Mouse (Mus musculus) heart, postnatal 0 days (tissue): ENCODE data around the gene Slf2. TPM values are rescaled to one million over a fixed set of nuclear protein-coding genes. Genes with fewer than 3 reads are reported as not detected.

Source experiments
- ATAC-seq: fragments of 200-750 bp; cut with Nextera tagmentation; 2 replicates; pipeline ENCODE4 v1.8.0; 2017; ENCODE audit warnings: low read depth, moderate number of reproducible peaks, moderate library complexity; ENCODE audit not compliant: insufficient read depth
- DNase-seq: peaks from one replicate; pipeline ENCODE4 v3.0.0-alpha.2; 2016; ENCODE audit warnings: low spot score
- H3K27ac ChIP-seq: fragments of 300-500 bp; sonication (generic); 2 replicates; pipeline ENCODE4 v1.5.1; 2014; ENCODE audit warnings: low read depth, mild to moderate bottlenecking
- H3K27me3 ChIP-seq: fragments of 300-500 bp; sonication (generic); 2 replicates; pipeline ENCODE4 v1.6.1; 2014; ENCODE audit warnings: low read length, mixed read lengths; ENCODE audit not compliant: control insufficient read depth, insufficient read depth
- H3K36me3 ChIP-seq: fragments of 300-500 bp; sonication (generic); replicated peaks from 2 replicates; pipeline ENCODE4 v1.6.1; 2014; ENCODE audit warnings: low read length, mixed read lengths; ENCODE audit not compliant: control insufficient read depth, insufficient read depth
- H3K4me1 ChIP-seq: fragments of 300-500 bp; sonication (generic); 2 replicates; pipeline ENCODE4 v1.6.1; 2014; ENCODE audit warnings: antibody characterized with exemption; ENCODE audit not compliant: control insufficient read depth, insufficient read depth
- H3K4me2 ChIP-seq: fragments of 300-500 bp; sonication (generic); 2 replicates; pipeline ENCODE4 v1.6.1; 2014; ENCODE audit warnings: low read depth, mild to moderate bottlenecking, low read length, moderate library complexity
- H3K4me3 ChIP-seq: fragments of 300-500 bp; sonication (generic); 2 replicates; pipeline ENCODE4 v1.5.1; 2014; ENCODE audit warnings: low read depth, low read length
- H3K9ac ChIP-seq: fragments of 300-500 bp; sonication (generic); replicated peaks from 2 replicates; pipeline ENCODE4 v1.6.1; 2014; ENCODE audit warnings: low read depth, low read length, mixed read lengths
- H3K9me3 ChIP-seq: fragments of 300-500 bp; sonication (generic); replicated peaks from 2 replicates; pipeline ENCODE4 v1.6.1; 2016; ENCODE audit warnings: low read length; ENCODE audit not compliant: control insufficient read depth
- CTCF ChIP-seq: IDR thresholded peaks from 2 replicates; pipeline ENCODE4 v1.5.1; 2016; ENCODE audit warnings: antibody characterized with exemption, control low read depth, low read depth
- EP300 ChIP-seq: IDR thresholded peaks from 2 replicates; pipeline ENCODE4 v1.6.1; 2016; ENCODE audit warnings: antibody characterized with exemption, low read depth
- WGBS: fragments of 180-500 bp; shearing (Covaris S2); extraction: QIAGEN DNeasy Blood & Tissue Kit; methylation state at CpG from one replicate; pipeline ENCODE4 v1.1.7; 2014; 5-methylcytosine and 5-hydroxymethylcytosine counted together
- polyA plus RNA-seq: library from polyadenylated mRNA; unstranded; fragments of >200 nt; fragmentation: Nextera tagmentation; extraction: Ambion mirVana; gene quantifications from 2 replicates; pipeline ENCODE4 v1.2.1, GENCODE M21; 2015
- total RNA-seq: library from RNA; depleted of rRNA; stranded (reverse); fragments of >200 nt; gene quantifications from 2 replicates; pipeline ENCODE4 v1.2.3, GENCODE M21; 2014; ENCODE audit warnings: low replicate concordance

The Slf2 gene
- total and polyA plus RNA-seq, 2 experiments from 2014 or later, result 20.5 to 30.6 TPM

DNA sequence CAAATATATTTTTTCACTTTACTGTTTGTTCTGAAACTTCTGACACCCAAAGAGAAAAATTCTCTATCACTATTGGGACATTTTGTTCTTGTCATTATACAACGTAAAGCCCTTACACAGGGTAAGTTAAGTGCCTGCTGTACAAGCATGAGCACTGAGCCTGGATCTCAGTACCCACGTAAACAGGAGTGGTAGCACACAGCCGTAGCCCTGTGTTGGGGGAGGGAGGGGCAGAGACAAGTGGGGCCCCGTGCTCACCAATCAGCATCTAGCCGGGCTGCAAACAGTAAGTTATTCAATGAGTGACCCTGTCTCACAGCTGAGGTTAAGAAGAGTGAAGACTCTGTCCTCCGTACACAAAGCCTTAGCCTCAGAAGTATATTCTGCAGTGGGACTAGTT, 45.7 kb downstream of the Slf2 start:
- no peaks in the 10 kb centered on the region for H3K9me3 ChIP-seq
- 81% methylated on average over 6 of the region's 6 CpGs for WGBS
- ATAC-seq (no peak), DNase-seq (no peak)
- TF ChIP-seq EP300 (no peak), CTCF (no peak)
- H3K4me2 ChIP-seq, result no peak overlapping the region
- no peak overlapping the region for H3K9ac ChIP-seq
- no peak overlapping the region for H3K4me3 ChIP-seq
- H3K27me3 ChIP-seq, result no peaks in the 10 kb centered on the region
- H3K27ac ChIP-seq, result no peak overlapping the region
- peaks cover 98% of the 10 kb centered on the region for H3K36me3 ChIP-seq
- H3K4me1 ChIP-seq, result no peaks in the 10 kb centered on the region

- no peak for TF ChIP-seq CTCF
- no peak for TF ChIP-seq EP300
- DNase-seq, result no peak
- WGBS, result 84% methylated on average over 6 of the region's 6 CpGs
Measured at GRCm38 (mm10) chr19:44977148-44977547, 46.2 kb downstream of the Slf2 start.

GRCm38 (mm10) chr19:44980787-44981186, 49.8 kb downstream of the Slf2 start:
- TF ChIP-seq CTCF (no peak), EP300 (no peak)
- no peak overlapping the region for H3K4me3 ChIP-seq
- no peak overlapping the region for H3K27ac ChIP-seq
- DNase-seq (no peak), ATAC-seq (no peak)
- 83% methylated on average over 2 of the region's 2 CpGs for WGBS
- H3K9ac ChIP-seq, result no peak overlapping the region
- H3K9me3 ChIP-seq, result no peaks in the 10 kb centered on the region
- no peak overlapping the region for H3K4me2 ChIP-seq
- H3K4me1 ChIP-seq, result no peaks in the 10 kb centered on the region
- H3K36me3 ChIP-seq, result peaks cover 66% of the 10 kb centered on the region
- no peaks in the 10 kb centered on the region for H3K27me3 ChIP-seq

More at GRCm38 (mm10) chr19:44977148-44977547, 46.2 kb downstream of the Slf2 start:
- ATAC-seq, result no peak
- Histone ChIP-seq H3K4me1 (no peaks in the 10 kb centered on the region), H3K9ac (no peak overlapping the region), H3K27me3 (no peaks in the 10 kb centered on the region), H3K4me2 (no peak overlapping the region), H3K27ac (no peak overlapping the region), H3K4me3 (no peak overlapping the region), H3K36me3 (peaks cover 98% of the 10 kb centered on the region), H3K9me3 (no peaks in the 10 kb centered on the region)

DNA sequence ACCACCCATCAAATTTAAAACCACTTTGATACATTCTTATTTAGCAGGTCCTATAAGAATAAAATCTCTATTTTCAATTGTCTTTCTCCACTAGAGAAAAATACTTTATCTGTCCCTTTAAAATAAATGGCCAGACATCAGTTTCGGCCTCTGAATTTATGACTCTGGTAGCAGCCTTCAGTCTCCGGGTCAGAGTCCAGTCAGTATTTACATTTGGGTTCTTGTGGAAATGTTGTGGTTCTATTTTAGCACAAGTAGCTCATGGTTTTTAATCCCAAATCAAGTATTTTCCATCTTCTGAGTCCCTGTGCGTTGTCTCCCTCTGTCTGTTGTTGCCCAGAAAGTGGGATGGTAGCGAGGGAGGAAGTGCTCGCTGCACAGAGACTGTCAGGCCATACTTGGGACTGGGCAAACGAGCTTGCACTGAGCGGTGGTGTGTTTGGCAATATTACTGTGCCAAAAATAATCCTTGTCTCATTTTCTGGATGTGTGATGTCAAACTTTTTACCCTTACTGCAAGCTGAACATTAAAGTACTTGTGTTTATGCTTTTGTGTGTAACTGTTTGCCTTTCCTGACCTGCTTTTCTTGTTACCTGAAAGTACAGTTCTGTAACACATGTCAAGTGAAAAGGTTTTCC, 51.6 kb downstream of the Slf2 start:
- Histone ChIP-seq H3K4me1 (no peaks in the 10 kb centered on the region), H3K4me2 (no peak overlapping the region), H3K9ac (no peak overlapping the region), H3K4me3 (no peak overlapping the region), H3K27ac (no peak overlapping the region), H3K27me3 (no peaks in the 10 kb centered on the region), H3K36me3 (peaks cover 48% of the 10 kb centered on the region), H3K9me3 (no peaks in the 10 kb centered on the region)
- ATAC-seq (no peak), DNase-seq (no peak)
- 61% methylated on average over 7 of the region's 7 CpGs for WGBS
- TF ChIP-seq CTCF (no peak), EP300 (no peak)

DNA sequence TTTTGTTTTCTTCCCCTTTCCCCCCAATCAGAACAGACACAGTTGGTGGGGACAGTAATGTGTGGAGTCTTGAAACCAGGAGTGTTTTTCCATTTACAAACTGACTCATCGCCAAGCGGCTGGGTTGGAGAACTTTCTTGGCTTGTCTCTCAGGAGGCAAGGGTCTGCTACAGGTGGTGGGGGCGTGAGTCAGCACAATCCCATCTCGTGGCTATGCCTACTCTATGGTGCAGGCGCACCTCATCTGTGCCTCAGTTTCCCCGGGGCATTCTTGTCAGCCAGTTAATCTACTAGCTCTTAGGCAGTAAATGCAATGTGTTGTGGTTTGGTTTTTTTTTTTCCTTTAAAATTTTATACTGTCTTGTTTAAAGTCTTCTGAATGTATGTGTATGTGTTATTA, 52.4 kb downstream of the Slf2 start:
- 83% methylated on average over 6 of the region's 6 CpGs for WGBS
- H3K36me3 ChIP-seq, result peaks cover 40% of the 10 kb centered on the region

DNA sequence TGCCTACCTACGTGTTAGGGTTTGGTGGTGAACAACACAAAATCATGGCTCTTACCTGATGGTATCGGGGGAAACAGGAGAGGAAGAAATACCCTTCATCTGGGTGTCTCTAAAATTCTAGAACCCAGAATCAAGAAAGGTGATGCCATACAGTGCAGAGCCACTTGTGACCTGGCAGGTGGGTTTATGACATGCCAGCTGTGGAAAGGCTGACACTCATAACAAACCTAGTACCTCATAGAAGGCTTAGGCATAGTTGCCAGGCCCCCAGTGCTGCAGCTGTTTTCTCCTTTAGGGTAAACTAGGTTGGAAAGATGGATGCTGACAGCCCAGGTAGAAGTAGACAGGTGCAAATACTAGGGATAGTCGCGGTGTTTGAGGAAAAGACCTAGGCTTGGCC, 53.5 kb downstream of the Slf2 start:
- DNase-seq, result no peak
- H3K4me2 ChIP-seq, result no peak overlapping the region
- no peak overlapping the region for H3K27ac ChIP-seq
- WGBS, result 91% methylated on average over 4 of the region's 4 CpGs
- H3K4me3 ChIP-seq, result no peak overlapping the region
- ATAC-seq, result no peak
- H3K4me1 ChIP-seq, result peaks cover 8% of the 10 kb centered on the region; the same call in 1 of the 2 replicates
- TF ChIP-seq EP300, result no peak
- no peaks in the 10 kb centered on the region for H3K9me3 ChIP-seq
- no peaks in the 10 kb centered on the region for H3K27me3 ChIP-seq
- peaks cover 29% of the 10 kb centered on the region for H3K36me3 ChIP-seq
- no peak overlapping the region for H3K9ac ChIP-seq

More for the DNA sequence above, 52.4 kb downstream of the Slf2 start:
- Histone ChIP-seq H3K4me2 (no peak overlapping the region), H3K9ac (no peak overlapping the region), H3K27me3 (no peaks in the 10 kb centered on the region), H3K27ac (no peak overlapping the region), H3K4me1 (0 out of 2 replicates have a peak, but pooled peaks cover under 1% of the 10 kb centered on the region), H3K4me3 (no peak overlapping the region), H3K9me3 (no peaks in the 10 kb centered on the region)
- ATAC-seq, result no peak
- no peak for TF ChIP-seq CTCF
- TF ChIP-seq EP300, result no peak
- no peak for DNase-seq
